Mouse (Mus musculus) hindbrain, embryonic 13.5 days (tissue): ENCODE data around the gene Nodal. TPM values are rescaled to one million over a fixed set of nuclear protein-coding genes. Genes with fewer than 3 reads are reported as not detected.
A peak's percentile ranks its signal among the peaks of the same experiment; 100 is the strongest.

Experiments
- ATAC-seq: fragments of 200-750 bp; cut with Nextera tagmentation; 2 replicates; pipeline ENCODE4 v1.8.0; 2017; ENCODE audit warnings: moderate TSS enrichment; ENCODE audit not compliant: low FRiP score
- H3K27ac ChIP-seq: fragments of 300-500 bp; sonication (generic); 2 replicates; pipeline ENCODE4 v1.5.1; 2015; ENCODE audit warnings: inconsistent platforms, mild to moderate bottlenecking, moderate library complexity
- H3K27me3 ChIP-seq: fragments of 300-500 bp; sonication (generic); 2 replicates; pipeline ENCODE4 v1.6.1; 2015; ENCODE audit warnings: mild to moderate bottlenecking, inconsistent platforms
- H3K36me3 ChIP-seq: fragments of 300-500 bp; sonication (generic); 2 replicates; pipeline ENCODE4 v1.6.1; 2015; ENCODE audit warnings: mild to moderate bottlenecking, inconsistent platforms
- H3K4me1 ChIP-seq: fragments of 300-500 bp; sonication (generic); replicated peaks from 2 replicates; pipeline ENCODE4 v1.6.1; 2015; ENCODE audit warnings: inconsistent platforms
- H3K4me2 ChIP-seq: fragments of 300-500 bp; sonication (generic); 2 replicates; pipeline ENCODE4 v1.6.1; 2015; ENCODE audit warnings: inconsistent platforms, mild to moderate bottlenecking, moderate library complexity
- H3K4me3 ChIP-seq: fragments of 300-500 bp; sonication (generic); 2 replicates; pipeline ENCODE4 v1.5.1; 2015; ENCODE audit warnings: mild to moderate bottlenecking, inconsistent platforms
- H3K9ac ChIP-seq: fragments of 300-500 bp; sonication (generic); 2 replicates; pipeline ENCODE4 v1.6.1; 2015; ENCODE audit warnings: mild to moderate bottlenecking, inconsistent platforms
- H3K9me3 ChIP-seq: fragments of 300-500 bp; sonication (generic); 2 replicates; pipeline ENCODE4 v1.6.1; 2016; ENCODE audit warnings: inconsistent platforms
- WGBS: fragments of 180-500 bp; shearing (Covaris S2); methylation state at CpG from one replicate; pipeline ENCODE4 v1.1.7; 2015; 5-methylcytosine and 5-hydroxymethylcytosine counted together
- polyA plus RNA-seq: library from polyadenylated mRNA; unstranded; fragments of >200 nt; fragmentation: Nextera tagmentation; extraction: Ambion mirVana; gene quantifications from 2 replicates; pipeline ENCODE4 v1.2.1, GENCODE M21; 2015

The Nodal gene
- polyA plus RNA-seq, 1 experiment from 2014 or later = not detected

DNA sequence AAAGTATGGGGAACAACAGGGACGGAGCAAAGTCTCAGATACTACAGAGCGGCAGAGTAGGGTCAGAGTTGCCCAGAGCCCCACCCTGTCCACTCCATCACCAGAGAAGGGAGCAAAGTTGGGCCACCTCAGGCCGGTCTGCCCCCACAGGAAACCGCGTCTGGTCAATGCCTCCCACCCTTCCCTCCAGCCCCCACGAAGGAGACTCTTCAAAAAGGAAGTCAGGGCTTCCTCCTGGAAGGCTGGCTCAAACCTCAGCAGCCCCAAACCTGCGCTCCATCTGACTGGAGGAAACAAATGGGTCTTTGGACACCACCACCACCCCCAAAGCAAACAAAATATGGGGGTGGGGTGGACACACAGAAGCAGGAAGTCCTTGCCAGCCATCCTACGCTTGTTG lies 35.9 kb upstream of the Nodal start:
- peaks cover 54% of the 10 kb centered on the region for H3K4me1 ChIP-seq

DNA sequence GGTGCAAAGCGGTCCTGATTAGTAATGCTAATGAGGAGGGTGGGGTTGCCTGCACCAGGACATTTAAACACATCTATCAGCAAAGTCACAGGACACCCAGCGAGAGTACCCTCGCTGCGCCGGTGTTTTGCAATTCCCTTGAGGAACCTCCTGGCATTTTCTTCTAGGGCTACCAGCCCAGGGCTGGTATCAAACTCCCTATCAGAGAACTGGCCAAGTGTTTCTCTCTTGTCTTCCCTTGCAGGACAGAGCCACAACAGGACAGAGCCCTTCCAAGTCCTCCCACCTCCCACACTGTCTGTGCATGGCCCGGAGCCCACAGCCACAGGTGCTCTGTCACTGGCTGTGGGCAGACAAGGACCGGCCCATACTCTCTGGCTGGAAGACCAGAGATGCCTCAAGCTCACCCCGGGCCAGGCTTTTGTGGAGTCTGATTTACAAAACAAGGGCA lies 35.5 kb upstream of the Nodal start:
- peaks cover 54% of the 10 kb centered on the region for H3K4me1 ChIP-seq
- under 1% methylated on average over 8 of the region's 8 CpGs for WGBS
- H3K9me3 ChIP-seq = no peaks in the 10 kb centered on the region
- 0 out of 2 replicates have a peak, but pooled peaks have one; percentile 7 for ATAC-seq
- peak overlapping the region; percentile 68 for H3K4me3 ChIP-seq
- peak overlapping the region; percentile 80 for H3K9ac ChIP-seq
- H3K27ac ChIP-seq = peak overlapping the region; percentile 74
- no peaks in the 10 kb centered on the region for H3K36me3 ChIP-seq
- peaks cover 33% of the 10 kb centered on the region for H3K27me3 ChIP-seq
- peak overlapping the region; percentile 87 for H3K4me2 ChIP-seq

More for the DNA sequence above, 35.9 kb upstream of the Nodal start:
- peak overlapping the region; percentile 74 for H3K27ac ChIP-seq
- peak overlapping the region; percentile 80 for H3K9ac ChIP-seq
- H3K9me3 ChIP-seq = no peaks in the 10 kb centered on the region
- H3K36me3 ChIP-seq = no peaks in the 10 kb centered on the region
- peak overlapping the region; percentile 87 for H3K4me2 ChIP-seq
- 7% methylated on average over 8 of the region's 8 CpGs for WGBS
- H3K27me3 ChIP-seq = peaks cover 33% of the 10 kb centered on the region
- H3K4me3 ChIP-seq = peak overlapping the region; percentile 68
- ATAC-seq = no peak

DNA sequence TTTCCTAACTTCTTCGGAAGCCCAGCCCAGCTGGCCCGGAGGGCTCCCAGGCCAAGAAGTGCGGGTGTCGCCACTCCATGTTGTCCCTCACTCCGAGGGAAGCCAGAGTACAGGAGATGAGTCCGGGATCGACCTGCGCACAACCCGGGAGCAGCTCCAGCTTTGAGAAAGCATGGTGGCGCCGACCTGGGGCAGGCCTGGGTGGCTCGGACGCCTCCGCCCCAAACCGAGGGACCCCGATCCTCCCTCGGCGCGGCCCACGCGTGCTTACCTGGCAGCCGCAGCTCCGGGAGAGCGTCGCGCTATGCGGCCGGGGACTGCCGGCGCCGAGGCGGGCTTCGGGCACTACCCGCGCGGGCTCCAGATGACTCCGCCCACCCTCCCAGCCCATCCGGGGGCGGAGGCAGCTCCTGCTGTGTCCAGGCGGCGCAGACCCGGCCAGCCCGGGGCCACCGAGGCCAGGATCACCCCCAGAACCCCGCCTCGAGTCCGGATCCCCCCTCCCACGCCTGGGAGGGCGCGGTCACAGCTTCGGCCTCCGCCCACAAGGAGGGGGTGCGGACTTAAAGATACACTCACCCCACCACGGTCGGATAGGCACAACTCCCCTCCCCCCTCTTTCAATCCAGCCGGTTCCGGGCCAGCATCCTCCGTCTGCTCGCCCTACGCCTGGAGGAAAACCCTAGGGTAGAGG lies 34.6 kb upstream of the Nodal start, which contains the start of gene Pald1:
Gene Pald1 (minus strand): TSS at position 510 of the 694 bp plus-strand sequence.
- WGBS = under 1% methylated on average over 60 of the region's 60 CpGs
- peaks cover 54% of the 10 kb centered on the region for H3K4me1 ChIP-seq
- H3K4me2 ChIP-seq = peak within 1 kb of the TSS; percentile 87
- H3K27ac ChIP-seq = peak within 1 kb of the TSS; percentile 74
- H3K27me3 ChIP-seq = peaks cover 33% of the 10 kb centered on the region
- H3K9me3 ChIP-seq = no peaks in the 10 kb centered on the region
- H3K4me3 ChIP-seq = peak within 1 kb of the TSS; percentile 68
- H3K36me3 ChIP-seq = no peaks in the 10 kb centered on the region
- peak within 1 kb of the TSS; percentile 80 for H3K9ac ChIP-seq
- ATAC-seq = peak; percentile 85

GRCm38 (mm10) chr10:61383715-61384047 lies 34.1 kb upstream of the Nodal start:
- WGBS = 5% methylated on average over 11 of the region's 11 CpGs
- ATAC-seq = no peak; the same call in 1 of the 2 replicates
- peak overlapping the region; percentile 87 for H3K4me2 ChIP-seq
- H3K4me1 ChIP-seq = peaks cover 53% of the 10 kb centered on the region
- H3K27ac ChIP-seq = peak overlapping the region; percentile 74
- H3K36me3 ChIP-seq = no peaks in the 10 kb centered on the region
- H3K27me3 ChIP-seq = peaks cover 35% of the 10 kb centered on the region
- H3K9me3 ChIP-seq = no peaks in the 10 kb centered on the region
- H3K4me3 ChIP-seq = peak overlapping the region; percentile 68
- peak overlapping the region; percentile 80 for H3K9ac ChIP-seq

GRCm38 (mm10) chr10:61385174-61385573 lies 32.6 kb upstream of the Nodal start:
- no peak for ATAC-seq
- Histone ChIP-seq H3K9ac (no peak overlapping the region), H3K9me3 (no peaks in the 10 kb centered on the region), H3K4me3 (no peak overlapping the region), H3K27ac (no peak overlapping the region), H3K4me1 (peaks cover 43% of the 10 kb centered on the region), H3K4me2 (no peak overlapping the region), H3K27me3 (peaks cover 35% of the 10 kb centered on the region), H3K36me3 (no peaks in the 10 kb centered on the region)
- 86% methylated on average over 6 of the region's 6 CpGs for WGBS

DNA sequence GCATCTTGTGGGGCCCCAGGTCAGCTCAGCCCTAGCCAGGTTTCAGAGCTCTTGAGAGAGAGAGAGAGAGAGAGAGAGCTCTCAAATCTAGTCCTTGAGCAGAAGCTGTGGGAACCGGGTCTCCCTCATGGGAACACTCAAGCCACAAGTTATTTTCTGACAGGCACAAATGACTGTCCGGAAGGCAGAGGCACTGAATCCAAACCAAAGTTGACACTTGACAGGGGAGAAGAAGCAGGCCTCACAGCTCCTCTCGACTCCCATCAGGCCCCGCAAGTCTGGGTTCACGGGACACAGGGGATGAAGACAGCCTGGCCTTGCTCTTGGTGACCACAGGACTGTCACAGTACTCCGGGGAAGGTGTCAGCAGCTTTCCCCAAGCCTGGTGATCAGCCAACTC lies 31.5 kb upstream of the Nodal start:
- Histone ChIP-seq H3K27me3 (peaks cover 25% of the 10 kb centered on the region), H3K9me3 (no peaks in the 10 kb centered on the region), H3K9ac (no peak overlapping the region), H3K4me3 (no peak overlapping the region), H3K36me3 (no peaks in the 10 kb centered on the region), H3K27ac (no peak overlapping the region), H3K4me2 (no peak overlapping the region), H3K4me1 (peaks cover 32% of the 10 kb centered on the region)
- ATAC-seq = no peak
- WGBS = 79% methylated on average over 6 of the region's 6 CpGs

DNA sequence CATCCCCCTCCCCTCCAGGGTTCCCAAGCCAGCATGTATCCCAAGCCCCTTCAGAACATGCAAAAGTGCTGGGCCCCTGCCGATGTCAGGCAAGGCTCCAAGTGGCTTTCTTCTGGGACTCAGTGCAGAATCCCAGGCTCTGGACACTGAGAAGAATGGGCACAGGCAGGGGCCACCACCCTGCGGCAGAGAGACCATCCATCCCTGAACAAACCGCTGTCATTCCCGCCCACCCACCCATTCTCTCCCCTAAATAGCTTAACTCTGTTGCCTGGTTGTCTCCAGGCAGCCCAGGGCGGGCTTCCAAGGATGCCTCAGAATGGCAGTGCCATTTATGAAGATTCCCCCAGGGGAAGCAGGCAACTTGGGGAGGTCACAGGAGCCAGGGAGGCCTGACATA lies 28.8 kb upstream of the Nodal start:
- H3K9ac ChIP-seq = no peak overlapping the region
- WGBS = 12% methylated on average over 5 of the region's 5 CpGs
- no peak overlapping the region for H3K4me2 ChIP-seq
- no peaks in the 10 kb centered on the region for H3K36me3 ChIP-seq
- ATAC-seq = peak; percentile 72
- H3K4me3 ChIP-seq = no peak overlapping the region
- H3K27me3 ChIP-seq = peaks cover 11% of the 10 kb centered on the region
- H3K4me1 ChIP-seq = peaks cover 10% of the 10 kb centered on the region
- H3K27ac ChIP-seq = no peak overlapping the region
- no peaks in the 10 kb centered on the region for H3K9me3 ChIP-seq

DNA sequence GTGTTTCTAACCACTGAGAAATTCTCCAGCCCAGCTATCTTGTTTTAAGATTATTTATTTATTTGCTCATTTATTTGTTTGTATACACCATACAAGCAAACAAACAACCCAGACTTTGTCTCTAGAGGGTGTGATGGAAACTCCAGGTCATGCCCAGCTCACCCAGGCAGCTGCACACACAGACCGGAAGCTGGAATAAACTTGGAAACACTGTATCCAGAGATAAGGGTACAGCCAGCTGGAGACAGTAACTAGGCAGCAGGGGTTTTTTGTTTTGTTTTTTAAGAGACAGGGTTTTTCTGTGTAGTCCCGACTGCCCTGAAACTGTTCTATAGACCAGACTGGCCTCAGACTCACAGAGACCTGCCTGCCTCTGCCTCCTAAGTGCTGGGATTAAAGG lies 27.6 kb upstream of the Nodal start:
- ATAC-seq = no peak
- H3K4me2 ChIP-seq = no peak overlapping the region

DNA sequence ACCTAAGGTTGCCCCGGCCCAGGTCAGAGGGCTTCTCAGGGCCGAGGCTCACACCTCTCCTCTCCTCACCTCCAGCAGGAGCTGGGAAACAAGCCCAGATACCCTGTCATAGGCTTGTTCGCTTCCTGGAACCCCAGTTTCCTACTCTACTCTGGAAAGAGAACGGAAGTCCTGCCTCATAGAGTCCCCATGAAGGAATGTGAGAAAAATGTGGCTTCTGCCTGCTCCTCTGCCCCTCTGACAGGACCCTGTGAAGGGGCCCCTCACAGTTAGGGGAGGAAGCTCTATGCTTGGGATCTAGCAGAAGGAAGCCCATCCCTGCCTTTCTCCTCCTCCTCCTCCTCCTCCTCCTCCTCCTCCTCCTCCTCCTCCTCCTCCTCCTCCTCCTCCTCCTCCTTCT lies 25.2 kb upstream of the Nodal start:
- Histone ChIP-seq H3K36me3 (no peaks in the 10 kb centered on the region), H3K4me2 (no peak overlapping the region), H3K9me3 (no peaks in the 10 kb centered on the region), H3K27me3 (0 out of 2 replicates have a peak, but pooled peaks cover 2% of the 10 kb centered on the region), H3K27ac (no peak overlapping the region), H3K4me1 (peaks cover 9% of the 10 kb centered on the region; the same call in 1 of the 2 replicates), H3K9ac (no peak overlapping the region), H3K4me3 (no peak overlapping the region)
- WGBS = 61% methylated on average over 4 of the region's 4 CpGs
- ATAC-seq = no peak

More for the DNA sequence above, 27.6 kb upstream of the Nodal start:
- H3K36me3 ChIP-seq = no peaks in the 10 kb centered on the region
- H3K4me3 ChIP-seq = no peak overlapping the region
- peaks cover 9% of the 10 kb centered on the region; the same call in 1 of the 2 replicates for H3K4me1 ChIP-seq
- H3K9ac ChIP-seq = no peak overlapping the region
- no peaks in the 10 kb centered on the region for H3K9me3 ChIP-seq
- whole genome bisulfite sequencing = 66% methylated on average over 2 of the region's 2 CpGs
- H3K27ac ChIP-seq = no peak overlapping the region
- peaks cover 6% of the 10 kb centered on the region; the same call in 1 of the 2 replicates for H3K27me3 ChIP-seq

DNA sequence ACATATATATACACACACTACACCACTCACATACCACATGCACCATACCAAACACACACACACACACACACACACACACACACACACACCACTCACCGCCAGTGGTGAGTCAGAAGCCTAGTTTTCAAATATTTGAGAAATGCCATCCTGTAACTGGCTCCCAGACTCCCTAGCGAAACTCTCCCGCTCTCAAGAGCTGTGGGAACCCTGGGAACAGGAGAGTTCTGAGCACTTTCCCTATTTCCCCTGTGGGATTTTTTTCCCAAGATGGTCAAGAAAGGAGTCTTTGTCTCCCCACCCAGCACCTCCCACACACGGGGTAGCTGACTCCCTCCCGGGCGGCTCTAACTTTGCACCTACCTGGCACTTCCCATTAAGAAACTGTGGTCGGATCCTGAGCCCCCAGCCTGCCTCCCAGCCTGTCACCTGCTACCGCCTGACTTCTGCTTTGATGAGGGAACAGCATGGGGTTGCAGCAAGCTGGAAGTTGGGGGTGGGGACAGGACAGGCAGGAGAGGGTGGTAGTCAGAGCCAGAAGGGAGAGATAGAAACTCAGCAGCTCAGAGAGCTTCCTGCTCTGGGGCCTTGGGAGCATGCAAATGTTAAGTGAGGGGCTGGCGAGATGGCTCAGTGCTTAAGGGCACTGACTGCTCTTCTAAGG lies 23.2 kb upstream of the Nodal start:
- peaks cover 4% of the 10 kb centered on the region; the same call in 1 of the 2 replicates for H3K4me1 ChIP-seq
- H3K27me3 ChIP-seq = no peaks in the 10 kb centered on the region
- H3K4me3 ChIP-seq = no peak overlapping the region
- H3K27ac ChIP-seq = no peak overlapping the region
- 22% methylated on average over 9 of the region's 9 CpGs for WGBS
- H3K4me2 ChIP-seq = no peak overlapping the region
- no peak overlapping the region for H3K9ac ChIP-seq
- no peak for ATAC-seq
- H3K9me3 ChIP-seq = no peaks in the 10 kb centered on the region
- H3K36me3 ChIP-seq = no peaks in the 10 kb centered on the region

GRCm38 (mm10) chr10:61398125-61398524 lies 19.6 kb upstream of the Nodal start:
- Histone ChIP-seq H3K36me3 (no peaks in the 10 kb centered on the region), H3K9ac (no peak overlapping the region), H3K27me3 (no peaks in the 10 kb centered on the region), H3K4me2 (no peak overlapping the region), H3K4me3 (no peak overlapping the region), H3K27ac (no peak overlapping the region), H3K4me1 (peaks cover 4% of the 10 kb centered on the region; the same call in 1 of the 2 replicates), H3K9me3 (no peaks in the 10 kb centered on the region)
- WGBS = 36% methylated on average over 3 of the region's 3 CpGs
- ATAC-seq = no peak

- peaks cover 4% of the 10 kb centered on the region; the same call in 1 of the 2 replicates for H3K4me1 ChIP-seq
- no peaks in the 10 kb centered on the region for H3K27me3 ChIP-seq
- no peak overlapping the region for H3K4me3 ChIP-seq
- no peak overlapping the region for H3K4me2 ChIP-seq
- WGBS = 26% methylated on average over 13 of the region's 13 CpGs
- no peak overlapping the region for H3K9ac ChIP-seq
- H3K36me3 ChIP-seq = no peaks in the 10 kb centered on the region
- H3K27ac ChIP-seq = no peak overlapping the region
- peak; percentile 80; the same call in 1 of the 2 replicates for ATAC-seq
- no peaks in the 10 kb centered on the region for H3K9me3 ChIP-seq
Observed at GRCm38 (mm10) chr10:61399156-61399734, 18.5 kb upstream of the Nodal start.
